Mouse (Mus musculus) liver, embryonic 14.5 days (tissue): ENCODE data around the gene D430041D05Rik.

Source experiments
- CTCF ChIP-seq: IDR thresholded peaks from 2 replicates; pipeline ENCODE4 v1.5.1; 2016; ENCODE audit warnings: antibody characterized with exemption, low read depth, control low read depth
- EP300 ChIP-seq: IDR thresholded peaks from 2 replicates; pipeline ENCODE4 v1.6.1; 2016; ENCODE audit warnings: antibody characterized with exemption, low read depth

DNA sequence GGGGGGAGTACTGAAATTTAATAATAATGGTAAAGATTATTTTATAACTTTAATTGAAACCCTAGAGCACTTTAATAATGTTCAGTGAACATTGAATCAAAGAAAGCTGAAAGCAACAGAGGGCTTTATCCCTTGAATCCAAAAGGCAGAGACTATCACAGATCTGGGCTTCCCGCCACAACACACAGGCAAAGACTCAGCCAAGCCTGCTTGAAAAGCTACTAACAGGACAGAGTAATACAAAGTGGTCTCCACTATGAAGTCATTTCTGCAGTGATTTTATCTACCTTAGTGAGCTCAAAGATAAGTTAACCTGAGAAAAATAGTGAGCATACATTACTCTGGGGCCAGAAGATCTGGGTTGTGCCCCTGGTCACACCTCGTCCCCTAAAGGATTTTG, 128.0 kb downstream of the D430041D05Rik start:
- TF ChIP-seq EP300 (no peak), CTCF (no peak)
